Mouse (Mus musculus) heart, embryonic 14.5 days (tissue): ENCODE results near the gene Txndc8. TPM values are rescaled to one million over a fixed set of nuclear protein-coding genes. Genes with fewer than 3 reads are reported as not detected.

Experiments
- polyA plus RNA-seq: library from polyadenylated mRNA; unstranded; fragments of >200 nt; fragmentation: Nextera tagmentation; extraction: Ambion mirVana; gene quantifications from 2 replicates; pipeline ENCODE4 v1.2.1, GENCODE M21; 2014

The Txndc8 gene
- polyA plus RNA-seq, 1 experiment from 2014 or later: not detected

Other genes with a start within 250 kb of the Txndc8 start
- 0.07 and 0.20 TPM in 2 replicates for gene D630039A03Rik, start 92.8 kb downstream of the Txndc8 start, polyA plus RNA-seq
- gene Txn1, start 52.7 kb downstream of the Txndc8 start, polyA plus RNA-seq: 299 and 325 TPM in 2 replicates
- gene Svep1, start 197.7 kb upstream of the Txndc8 start, polyA plus RNA-seq: 2.4 and 2.8 TPM in 2 replicates